Mouse (Mus musculus): ENCODE data around the gene Notch2.

DNA sequence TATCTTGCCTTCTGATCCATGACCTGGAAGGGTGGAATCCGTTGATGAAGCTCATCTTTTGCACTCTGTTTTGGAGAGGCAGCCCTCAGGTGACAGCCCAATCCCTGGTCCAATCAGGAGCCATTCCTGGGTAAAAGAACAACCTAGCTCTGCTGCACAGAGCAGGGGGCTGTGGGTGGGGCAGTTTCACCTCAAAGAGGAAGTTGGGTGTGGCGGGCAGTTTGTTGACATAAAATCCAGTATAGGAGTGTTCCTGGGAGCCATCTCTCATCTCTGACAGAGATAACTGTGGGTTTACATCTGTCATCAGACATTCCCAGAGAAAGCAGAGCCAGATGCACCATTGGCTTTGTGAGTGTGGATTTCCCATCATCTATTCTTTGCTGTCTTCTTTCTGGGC is 34.6 kb upstream of the Notch2 start:
- TF ChIP-seq POLR2A (IDR thresholded peaks at IDR 0.05; ENCODE audit: low read depth, low read length) (no peak), CTCF (IDR thresholded peaks at IDR 0.05; ENCODE audit: extremely low read depth, insufficient read length, insufficient replicate concordance, low read depth, low read length) (no peak)
